Mouse (Mus musculus) natural killer cell, adult 2 months (primary cell): ENCODE data around the gene AW146154.
"Not testable (repeated sequence)": the region's sequence is repeated elsewhere in the genome, so short reads cannot be mapped to it uniquely, and the experiment has no call there.

Source experiments
- DNase-seq, 2 experiments: peaks; one replicate each; pipeline ENCODE4 v3.0.0; 2022; ENCODE audit warnings: low spot score in 2 of 2

Gene AW146154

DNA sequence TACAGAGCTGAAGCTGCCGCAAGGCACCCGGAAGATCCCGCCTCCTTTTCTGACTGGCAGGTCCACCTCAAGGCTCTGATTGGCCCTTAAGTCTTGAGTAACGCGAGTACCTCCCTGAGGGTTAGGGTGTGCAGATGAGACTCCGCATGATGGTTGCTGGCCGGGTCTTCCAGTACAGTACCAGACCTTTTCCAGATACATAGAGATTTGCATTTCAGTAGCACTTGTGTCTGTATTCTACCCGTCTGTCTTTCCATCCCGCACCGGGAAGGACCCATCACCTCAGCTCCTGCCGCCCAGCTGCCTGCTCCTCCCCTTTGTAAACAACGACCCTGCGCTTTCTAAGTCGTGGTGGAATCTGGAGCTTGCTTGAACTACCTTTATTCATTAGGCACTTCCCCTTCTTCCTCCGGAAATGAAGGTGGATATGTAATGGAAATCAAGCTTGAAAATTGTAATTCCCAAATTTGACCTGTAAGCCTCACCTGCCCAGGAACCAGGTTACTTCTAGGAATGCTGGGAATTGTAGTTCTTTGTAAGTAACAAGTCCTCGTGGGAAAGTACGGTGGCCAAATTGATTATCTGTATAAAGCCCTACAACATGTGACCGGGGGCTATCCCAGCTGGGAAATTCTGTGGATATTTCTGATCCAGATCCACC is at the start of gene AW146154, which contains the start of gene Gm20449:
TSS of gene AW146154 (minus strand) at position 502 of the 661 bp plus-strand sequence.
TSS of gene Gm20449 (minus strand) at position 29 of the 661 bp plus-strand sequence.
- DNase-seq = peak; percentile 91 to 92

DNA sequence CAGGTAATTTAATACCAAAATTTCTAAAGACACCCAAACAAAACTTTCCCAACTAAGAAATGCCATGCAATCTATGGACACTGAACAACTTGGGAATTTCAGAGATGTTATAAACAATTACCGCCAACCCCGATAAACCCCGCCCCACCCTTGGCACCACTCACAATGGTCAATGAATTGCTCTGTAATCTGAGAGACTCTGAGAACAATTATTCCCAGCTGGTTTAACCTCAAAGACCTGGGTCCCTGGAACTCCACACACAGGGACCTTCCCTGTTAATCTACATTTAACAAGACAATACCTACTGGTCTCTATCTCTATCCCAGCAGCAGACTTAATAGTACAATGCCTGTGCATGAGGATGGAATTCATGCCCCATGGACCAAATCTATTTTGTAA is 13.0 kb upstream of the AW146154 start:
- no peak for DNase-seq

DNA sequence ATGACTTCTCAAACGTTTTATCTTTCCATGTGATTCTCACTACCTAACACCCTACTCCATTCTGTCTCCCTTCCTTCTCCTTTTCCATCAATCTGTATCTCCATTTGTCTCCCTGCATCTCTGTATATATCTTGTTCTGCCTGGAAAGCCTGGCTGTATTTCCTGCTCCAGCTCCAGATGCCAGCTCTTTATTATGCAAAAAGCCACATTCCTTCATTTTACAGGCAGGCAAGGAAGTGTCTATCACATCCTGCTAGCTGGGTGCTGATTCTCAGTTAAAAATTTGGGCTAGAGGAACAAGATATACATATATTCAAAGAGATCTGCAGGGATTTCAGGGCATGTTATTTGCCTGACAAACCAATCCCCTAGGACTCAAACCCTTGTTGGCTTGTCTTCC is 12.5 kb upstream of the AW146154 start:
- no peak for DNase-seq

DNA sequence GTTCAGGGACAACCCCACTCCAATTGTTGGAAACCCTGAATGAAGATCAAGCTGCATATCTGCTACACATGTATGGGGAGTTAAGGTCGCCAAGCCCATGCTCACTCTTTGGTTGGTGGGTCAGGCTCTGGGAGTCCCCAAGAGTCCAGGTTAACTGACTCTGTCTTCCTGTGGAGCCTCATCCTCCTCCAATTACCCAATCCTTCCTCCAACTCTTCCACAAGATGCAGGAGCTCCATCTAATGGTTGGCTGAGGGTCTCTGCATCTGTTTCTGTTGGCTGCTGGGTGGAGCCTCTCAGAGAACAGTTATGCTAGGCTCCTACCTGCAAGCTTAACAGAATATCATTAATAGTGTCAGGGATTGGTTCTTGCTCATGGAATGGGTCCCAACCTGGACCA is 2.7 kb upstream of the AW146154 start:
- DNase-seq = no peak

DNA sequence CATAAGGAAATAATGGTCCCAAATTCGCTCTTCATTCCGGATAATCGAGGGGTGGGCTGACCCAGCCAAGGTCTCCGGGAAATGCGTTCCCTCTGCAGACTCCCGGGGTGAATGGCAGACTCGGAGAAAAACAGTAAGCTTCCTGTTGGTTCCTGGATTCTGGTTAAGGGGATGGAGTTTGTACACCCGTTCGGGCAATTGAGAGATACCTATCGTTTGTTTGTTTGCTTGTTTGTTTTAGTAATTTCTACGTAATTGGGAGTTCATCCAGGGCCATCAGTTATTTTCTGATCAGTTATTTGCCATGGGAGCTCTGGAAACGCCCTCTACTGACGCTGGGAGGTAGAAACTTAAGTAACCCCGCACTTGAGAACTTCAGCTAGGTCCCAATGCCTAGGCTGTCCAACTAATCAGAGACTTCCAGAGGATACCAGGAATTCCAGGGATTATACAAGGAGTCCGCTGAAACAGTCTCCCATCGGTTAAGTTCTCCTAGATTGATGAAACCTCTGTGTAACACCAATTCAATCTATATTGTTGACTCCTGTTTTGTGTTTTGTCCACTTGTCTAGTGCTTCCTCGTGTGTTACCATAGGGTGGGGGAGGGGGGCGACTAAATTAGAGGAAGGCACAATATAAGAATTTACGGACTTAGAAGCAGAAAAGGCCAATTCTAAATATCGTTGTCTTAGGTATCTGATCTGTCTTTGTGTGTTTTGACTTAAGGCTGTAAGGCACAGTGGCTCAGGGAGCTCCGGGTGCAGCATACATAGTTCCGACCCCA is 653 bp upstream of the AW146154 start:
- peak; percentile 58 to 64 for DNase-seq

DNA sequence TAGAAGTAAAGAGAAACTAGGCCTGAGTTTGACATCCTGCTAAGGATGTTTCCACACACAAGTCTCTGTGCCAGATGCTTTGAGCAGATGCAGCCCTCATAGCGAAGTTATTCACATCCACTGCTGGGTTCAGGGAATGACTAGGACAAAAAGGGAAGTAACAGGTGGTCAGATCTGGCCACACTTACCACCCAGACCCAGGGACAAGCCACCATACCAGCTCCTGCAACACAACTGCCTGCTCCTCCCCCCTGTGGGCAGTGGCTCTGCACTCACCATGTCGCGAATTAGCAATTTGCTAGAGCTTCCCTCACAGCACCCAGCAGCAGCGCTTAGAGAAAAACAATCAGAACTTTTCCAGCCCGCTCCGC is 687 bp downstream of the AW146154 start:
- not testable (repeated sequence) for DNase-seq

DNA sequence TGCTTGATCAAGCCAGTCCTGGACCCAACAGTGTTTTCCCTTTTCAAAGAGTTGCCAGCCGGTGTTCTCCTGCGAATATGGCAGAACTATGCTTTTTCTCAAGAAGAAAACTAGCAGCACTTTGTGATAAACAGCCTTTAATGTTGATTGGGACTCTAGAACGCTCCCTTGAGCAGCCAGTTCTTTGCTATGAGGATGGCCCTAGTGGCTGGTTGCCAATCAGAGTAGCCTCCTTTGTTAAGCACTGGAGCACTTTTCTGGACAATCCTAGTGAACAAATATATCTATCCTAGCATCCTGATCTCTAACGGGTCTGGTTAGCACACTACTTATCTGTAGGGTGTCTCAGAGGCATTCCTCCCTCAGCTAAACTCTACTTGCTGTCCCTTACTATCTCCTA is 1.2 kb downstream of the AW146154 start:
- DNase-seq = not testable (repeated sequence)

DNA sequence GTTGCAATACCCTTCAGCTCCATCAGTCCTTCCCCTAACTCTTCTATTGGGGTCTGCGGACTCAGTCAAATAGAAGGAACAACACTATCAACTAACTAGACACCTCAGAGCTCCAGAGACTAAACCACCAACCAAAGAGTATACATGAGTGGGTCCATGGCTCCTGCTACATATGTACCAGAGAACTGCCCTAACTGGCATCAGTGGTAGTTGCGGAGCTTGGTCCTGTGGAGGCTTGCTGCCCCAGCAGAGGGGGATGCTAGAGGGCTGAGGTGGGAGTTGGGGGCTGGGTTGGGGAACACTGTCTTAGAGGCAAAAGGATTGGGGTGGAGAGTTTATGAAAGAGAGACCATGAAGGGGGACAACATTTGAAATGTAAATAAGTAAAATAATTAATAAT is 1.8 kb downstream of the AW146154 start:
- no peak for DNase-seq

DNA sequence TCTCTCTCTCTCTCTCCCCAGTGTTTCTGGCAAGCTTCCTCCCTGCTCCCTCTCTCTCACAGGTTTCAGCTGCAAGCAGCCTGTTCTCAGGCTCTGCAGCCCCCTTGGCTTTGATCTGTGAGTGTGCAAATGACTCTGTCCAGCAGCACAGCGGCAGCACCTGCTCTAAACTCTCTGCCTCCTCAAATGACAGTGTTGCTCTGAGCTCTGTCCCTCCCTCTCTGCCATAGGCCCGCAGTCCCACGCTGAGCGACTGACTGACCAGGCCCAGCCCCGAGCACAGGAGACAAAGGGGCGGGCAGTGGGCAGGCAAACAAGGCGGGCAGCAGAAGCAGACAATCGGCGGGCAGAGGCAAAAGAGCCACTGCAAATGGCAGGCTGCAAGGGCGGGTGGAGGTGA is 47.8 kb downstream of the AW146154 start:
- no peak for DNase-seq

DNA sequence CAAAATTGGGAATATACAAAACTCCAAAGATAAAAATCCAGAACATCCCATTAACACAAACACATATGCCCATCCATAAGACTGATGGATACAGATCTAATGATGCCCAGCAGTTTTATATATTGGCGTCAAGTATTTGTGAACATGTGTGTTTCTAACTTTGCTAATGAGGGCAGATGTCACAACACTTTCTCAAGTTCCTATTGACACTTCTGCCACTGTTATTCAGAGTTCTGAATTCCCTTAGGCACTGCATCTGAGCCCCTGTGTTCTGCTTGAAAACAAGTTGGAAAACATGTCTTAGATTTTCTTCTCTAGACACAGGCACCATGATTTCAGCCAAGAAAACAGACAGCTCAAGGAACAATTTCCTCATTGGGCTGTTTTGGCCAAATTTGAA is 51.1 kb downstream of the AW146154 start, which contains the start of gene Vmn2r57:
TSS of gene Vmn2r57 (minus strand) at position 101 of the 400 bp plus-strand sequence.
- not testable (repeated sequence) for DNase-seq
